Mouse (Mus musculus) liver, embryonic 15.5 days (tissue): ENCODE results near the gene Notch4. TPM values are rescaled to one million over a fixed set of nuclear protein-coding genes. Genes with fewer than 3 reads are reported as not detected.

Experiments
- ATAC-seq: fragments of 200-750 bp; cut with Nextera tagmentation; 2 replicates; pipeline ENCODE4 v1.8.0; 2017; ENCODE audit warnings: moderate number of reproducible peaks, mild to moderate bottlenecking, moderate library complexity; ENCODE audit not compliant: insufficient read depth
- H3K27ac ChIP-seq: fragments of 300-500 bp; sonication (generic); replicated peaks from 2 replicates; pipeline ENCODE4 v1.5.1; 2015; ENCODE audit warnings: mild to moderate bottlenecking, inconsistent platforms
- H3K27me3 ChIP-seq: fragments of 300-500 bp; sonication (generic); 2 replicates; pipeline ENCODE4 v1.6.1; 2015; ENCODE audit warnings: mild to moderate bottlenecking, inconsistent platforms
- H3K36me3 ChIP-seq: fragments of 300-500 bp; sonication (generic); replicated peaks from 2 replicates; pipeline ENCODE4 v1.6.1; 2015; ENCODE audit warnings: moderate library complexity, mild to moderate bottlenecking, inconsistent platforms
- H3K4me1 ChIP-seq: fragments of 300-500 bp; sonication (generic); replicated peaks from 2 replicates; pipeline ENCODE4 v1.6.1; 2015; ENCODE audit warnings: inconsistent platforms
- H3K4me2 ChIP-seq: fragments of 300-500 bp; sonication (generic); 2 replicates; pipeline ENCODE4 v1.6.1; 2015; ENCODE audit warnings: moderate library complexity, mild to moderate bottlenecking, inconsistent platforms
- H3K4me3 ChIP-seq: fragments of 300-500 bp; sonication (generic); replicated peaks from 2 replicates; pipeline ENCODE4 v1.5.1; 2015; ENCODE audit warnings: mild to moderate bottlenecking, inconsistent platforms
- H3K9ac ChIP-seq: fragments of 300-500 bp; sonication (generic); 2 replicates; pipeline ENCODE4 v1.6.1; 2015; ENCODE audit warnings: moderate library complexity, mild to moderate bottlenecking, inconsistent platforms
- H3K9me3 ChIP-seq: fragments of 300-500 bp; sonication (generic); replicated peaks from 2 replicates; pipeline ENCODE4 v1.6.1; 2016; ENCODE audit warnings: inconsistent platforms
- WGBS: fragments of 180-500 bp; shearing (Covaris S2); methylation state at CpG from one replicate; pipeline ENCODE4 v1.1.7; 2015; ENCODE audit warnings: mixed read lengths; ENCODE audit not compliant: insufficient replicate concordance; 5-methylcytosine and 5-hydroxymethylcytosine counted together
- polyA plus RNA-seq: library from polyadenylated mRNA; unstranded; fragments of >200 nt; fragmentation: Nextera tagmentation; extraction: Ambion mirVana; gene quantifications from 2 replicates; pipeline ENCODE4 v1.2.1, GENCODE M21; 2015

Notch4 gene
- polyA plus RNA-seq, 1 experiment from 2014 or later, result 0.75 TPM

- Histone ChIP-seq H3K4me2 (no peak overlapping the region), H3K36me3 (no peaks in the 10 kb centered on the region), H3K9ac (no peak overlapping the region), H3K27ac (no peak overlapping the region), H3K4me3 (no peak overlapping the region), H3K27me3 (peaks cover 15% of the 10 kb centered on the region; the same call in 1 of the 2 replicates), H3K4me1 (peaks cover 9% of the 10 kb centered on the region), H3K9me3 (no peaks in the 10 kb centered on the region)
- no peak for ATAC-seq
- WGBS, result 18% methylated on average over 5 of the region's 5 CpGs
These were observed 8.6 kb upstream of the Notch4 start for GRCm38 (mm10) chr17:34555483-34555882.

- no peak for ATAC-seq
- Histone ChIP-seq H3K9me3 (no peaks in the 10 kb centered on the region), H3K36me3 (no peaks in the 10 kb centered on the region), H3K9ac (no peak overlapping the region), H3K27me3 (peaks cover 15% of the 10 kb centered on the region; the same call in 1 of the 2 replicates), H3K4me3 (no peak overlapping the region), H3K27ac (no peak overlapping the region), H3K4me2 (no peak overlapping the region), H3K4me1 (peaks cover 18% of the 10 kb centered on the region)
- 48% methylated on average over 8 of the region's 8 CpGs for WGBS
These were observed 7.7 kb upstream of the Notch4 start for GRCm38 (mm10) chr17:34556406-34556805.

DNA sequence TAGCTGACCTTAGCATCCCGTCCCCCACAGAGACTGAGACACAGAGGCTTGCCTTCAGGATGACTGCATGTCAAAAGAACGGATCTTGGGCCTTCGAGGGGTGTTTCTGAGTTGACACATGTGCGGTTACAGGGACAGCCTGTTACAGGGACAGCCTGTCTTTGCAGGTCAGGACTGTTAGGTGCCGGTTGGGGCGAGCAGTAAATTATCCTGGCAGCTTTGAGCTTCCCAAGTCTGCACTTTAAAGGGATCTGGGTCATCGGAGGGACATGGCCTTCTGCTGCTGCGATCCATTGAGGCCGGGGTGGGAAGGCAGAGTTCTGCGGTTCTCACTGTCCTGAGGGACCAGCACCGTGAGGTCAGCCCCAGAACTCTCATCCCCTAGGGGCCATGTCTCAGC is 6.7 kb upstream of the Notch4 start:
- WGBS, result 55% methylated on average over 11 of the region's 11 CpGs
- no peak overlapping the region for H3K4me3 ChIP-seq
- peaks cover 18% of the 10 kb centered on the region for H3K4me1 ChIP-seq
- no peaks in the 10 kb centered on the region for H3K36me3 ChIP-seq
- H3K9me3 ChIP-seq, result no peaks in the 10 kb centered on the region
- no peak overlapping the region for H3K4me2 ChIP-seq
- peaks cover 15% of the 10 kb centered on the region; the same call in 1 of the 2 replicates for H3K27me3 ChIP-seq
- no peak overlapping the region for H3K27ac ChIP-seq
- ATAC-seq, result no peak
- H3K9ac ChIP-seq, result no peak overlapping the region

DNA sequence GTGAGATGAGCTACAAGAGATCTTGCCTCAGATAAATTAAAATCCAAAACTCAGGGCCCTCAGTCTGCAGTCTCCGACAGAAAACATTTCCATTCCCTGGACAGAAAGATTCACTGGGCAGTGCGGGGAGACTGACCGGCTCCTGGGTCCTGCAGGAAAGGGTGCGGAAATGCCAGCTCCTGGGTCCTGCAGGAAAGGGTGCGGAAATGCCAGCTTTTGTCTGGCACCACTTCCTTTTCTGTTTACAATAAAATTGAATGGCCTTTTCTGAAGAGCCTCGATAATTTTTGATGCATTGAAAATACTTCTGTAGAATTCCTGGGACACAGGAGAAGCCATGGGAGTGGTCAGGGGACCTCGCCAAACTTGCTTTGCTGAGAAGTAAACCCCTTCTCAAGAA is 5.0 kb upstream of the Notch4 start:
- ATAC-seq, result no peak
- Histone ChIP-seq H3K4me1 (peaks cover 18% of the 10 kb centered on the region), H3K27me3 (peaks cover 15% of the 10 kb centered on the region; the same call in 1 of the 2 replicates), H3K9ac (no peak overlapping the region), H3K4me3 (no peak overlapping the region), H3K9me3 (no peaks in the 10 kb centered on the region), H3K27ac (no peak overlapping the region), H3K36me3 (no peaks in the 10 kb centered on the region), H3K4me2 (no peak overlapping the region)
- 71% methylated on average over 7 of the region's 7 CpGs for WGBS

DNA sequence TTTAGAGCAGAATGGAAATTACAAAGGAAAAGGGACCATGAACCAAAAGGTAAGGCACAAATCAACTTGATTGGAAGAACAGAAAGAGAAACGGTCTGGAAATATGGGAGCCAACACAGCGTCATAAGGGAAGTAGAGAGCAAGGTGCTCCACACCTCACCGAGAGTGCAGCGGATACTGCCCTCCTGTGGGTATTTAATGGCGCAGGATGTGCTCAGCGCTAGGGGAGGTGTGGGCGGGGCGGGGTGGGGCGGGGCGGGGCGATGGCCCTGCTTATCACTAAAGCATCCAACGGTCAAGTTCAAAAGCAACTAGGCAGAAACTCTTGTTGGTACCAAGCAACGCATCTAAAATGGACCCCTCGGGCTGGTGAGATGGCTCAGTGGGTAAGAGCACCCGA is 4.2 kb upstream of the Notch4 start:
- H3K36me3 ChIP-seq, result no peaks in the 10 kb centered on the region
- WGBS, result 23% methylated on average over 15 of the region's 15 CpGs
- no peak overlapping the region for H3K4me3 ChIP-seq
- no peak overlapping the region for H3K27ac ChIP-seq
- peaks cover 18% of the 10 kb centered on the region for H3K4me1 ChIP-seq
- no peak overlapping the region for H3K4me2 ChIP-seq
- H3K9ac ChIP-seq, result no peak overlapping the region
- peaks cover 18% of the 10 kb centered on the region; the same call in 1 of the 2 replicates for H3K27me3 ChIP-seq
- ATAC-seq, result peak; percentile 19; the same call in 1 of the 2 replicates
- H3K9me3 ChIP-seq, result no peaks in the 10 kb centered on the region

GRCm38 (mm10) chr17:34560438-34560837 is 3.6 kb upstream of the Notch4 start:
- Histone ChIP-seq H3K27me3 (peaks cover 23% of the 10 kb centered on the region; the same call in 1 of the 2 replicates), H3K4me1 (peaks cover 18% of the 10 kb centered on the region), H3K36me3 (no peaks in the 10 kb centered on the region), H3K4me2 (no peak overlapping the region), H3K9ac (no peak overlapping the region), H3K9me3 (no peaks in the 10 kb centered on the region), H3K4me3 (no peak overlapping the region), H3K27ac (no peak overlapping the region)
- WGBS, result 77% methylated on average over 6 of the region's 6 CpGs
- no peak for ATAC-seq

- no peak for ATAC-seq
- Histone ChIP-seq H3K4me1 (peaks cover 18% of the 10 kb centered on the region), H3K9me3 (no peaks in the 10 kb centered on the region), H3K9ac (no peak overlapping the region), H3K27ac (0 out of 2 replicates have a peak overlapping the region, but pooled peaks have one; percentile 15), H3K4me2 (peak overlapping the region; percentile 27; the same call in 1 of the 2 replicates), H3K27me3 (peaks cover 25% of the 10 kb centered on the region; the same call in 1 of the 2 replicates), H3K4me3 (no peak overlapping the region), H3K36me3 (no peaks in the 10 kb centered on the region)
- WGBS, result 24% methylated on average over 8 of the region's 8 CpGs
These were observed 2.9 kb upstream of the Notch4 start for GRCm38 (mm10) chr17:34561200-34561599.

DNA sequence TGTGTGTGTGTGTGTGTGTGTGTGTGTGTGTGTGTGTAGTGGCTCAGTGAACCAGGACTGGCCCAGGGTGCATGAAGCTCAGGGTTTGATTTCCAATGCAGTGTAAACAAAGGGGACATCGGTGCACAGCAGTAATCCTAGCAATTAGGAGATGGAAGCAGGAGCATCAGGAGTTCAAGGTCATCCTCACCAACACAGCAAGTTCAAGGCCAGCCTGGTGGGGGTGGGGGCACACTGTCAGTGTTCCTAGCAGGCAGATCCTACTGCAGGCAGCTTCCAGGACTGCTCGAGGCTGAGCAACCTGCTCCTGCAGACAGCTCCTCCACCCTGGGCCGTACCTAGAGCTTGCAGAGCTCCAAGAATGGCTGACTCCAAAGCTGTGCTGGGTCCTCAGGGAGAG is 1.5 kb upstream of the Notch4 start:
- ATAC-seq, result no peak
- Histone ChIP-seq H3K27ac (no peak overlapping the region), H3K9me3 (no peaks in the 10 kb centered on the region), H3K9ac (no peak overlapping the region), H3K4me2 (no peak overlapping the region), H3K4me1 (peaks cover 18% of the 10 kb centered on the region), H3K4me3 (no peak overlapping the region), H3K27me3 (peaks cover 21% of the 10 kb centered on the region), H3K36me3 (no peaks in the 10 kb centered on the region)
- 62% methylated on average over 3 of the region's 3 CpGs for WGBS

DNA sequence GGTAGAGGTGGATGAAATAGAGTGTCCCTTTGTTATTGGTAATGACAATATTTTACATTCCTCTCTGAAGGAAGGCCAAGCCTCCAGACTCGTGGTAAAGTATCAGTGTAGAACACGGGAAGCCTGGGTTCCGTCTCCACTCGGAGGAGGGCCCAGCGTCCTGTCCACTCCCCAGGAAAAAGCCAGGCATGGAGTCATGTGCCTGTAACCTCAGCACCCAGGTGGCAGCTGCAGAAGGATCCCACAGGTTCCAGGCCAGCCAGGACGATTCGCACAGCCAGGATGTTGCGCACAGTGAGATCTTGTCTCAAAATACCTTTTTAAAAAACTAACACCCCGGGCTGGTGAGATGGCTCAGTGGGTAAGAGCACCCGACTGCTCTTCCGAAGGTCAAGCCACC is 714 bp upstream of the Notch4 start:
- no peak overlapping the region for H3K27ac ChIP-seq
- H3K4me1 ChIP-seq, result peaks cover 18% of the 10 kb centered on the region
- H3K27me3 ChIP-seq, result peaks cover 22% of the 10 kb centered on the region
- H3K9ac ChIP-seq, result no peak overlapping the region
- H3K4me2 ChIP-seq, result no peak overlapping the region
- no peaks in the 10 kb centered on the region for H3K36me3 ChIP-seq
- no peak overlapping the region for H3K4me3 ChIP-seq
- H3K9me3 ChIP-seq, result no peaks in the 10 kb centered on the region
- ATAC-seq, result no peak
- WGBS, result 69% methylated on average over 11 of the region's 11 CpGs

GRCm38 (mm10) chr17:34564796-34565195 is 728 bp downstream of the Notch4 start:
- Histone ChIP-seq H3K4me2 (no peak overlapping the region), H3K4me3 (no peak overlapping the region)

DNA sequence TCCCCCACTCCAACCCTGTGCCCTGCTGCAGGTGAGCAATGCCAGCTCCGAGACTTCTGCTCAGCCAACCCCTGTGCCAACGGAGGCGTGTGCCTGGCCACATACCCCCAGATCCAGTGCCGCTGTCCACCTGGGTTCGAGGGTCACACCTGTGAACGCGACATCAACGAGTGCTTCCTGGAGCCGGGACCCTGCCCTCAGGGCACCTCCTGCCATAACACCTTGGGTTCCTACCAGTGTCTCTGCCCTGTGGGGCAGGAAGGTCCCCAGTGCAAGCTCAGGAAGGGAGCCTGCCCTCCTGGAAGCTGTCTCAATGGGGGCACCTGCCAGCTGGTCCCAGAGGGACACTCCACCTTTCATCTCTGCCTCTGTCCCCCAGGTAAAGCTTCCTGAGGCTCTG is 3.2 kb downstream of the Notch4 start:
- peaks cover 27% of the 10 kb centered on the region for H3K27me3 ChIP-seq
- H3K4me1 ChIP-seq, result no peaks in the 10 kb centered on the region; the same call in 1 of the 2 replicates
- WGBS, result 62% methylated on average over 9 of the region's 9 CpGs
- H3K4me3 ChIP-seq, result no peak overlapping the region
- H3K9me3 ChIP-seq, result no peaks in the 10 kb centered on the region
- no peak for ATAC-seq
- no peak overlapping the region for H3K9ac ChIP-seq
- H3K27ac ChIP-seq, result no peak overlapping the region
- no peak overlapping the region for H3K4me2 ChIP-seq
- H3K36me3 ChIP-seq, result no peaks in the 10 kb centered on the region

More at GRCm38 (mm10) chr17:34564796-34565195, 728 bp downstream of the Notch4 start:
- Histone ChIP-seq H3K9ac (no peak overlapping the region), H3K27ac (0 out of 2 replicates have a peak overlapping the region, but pooled peaks have one; percentile 7), H3K36me3 (no peaks in the 10 kb centered on the region), H3K9me3 (no peaks in the 10 kb centered on the region), H3K27me3 (peaks cover 23% of the 10 kb centered on the region), H3K4me1 (peaks cover 13% of the 10 kb centered on the region)
- no peak for ATAC-seq
- WGBS, result 47% methylated on average over 3 of the region's 3 CpGs

GRCm38 (mm10) chr17:34568421-34568820 is 4.4 kb downstream of the Notch4 start:
- ATAC-seq, result no peak
- Histone ChIP-seq H3K4me2 (no peak overlapping the region), H3K36me3 (no peaks in the 10 kb centered on the region), H3K9ac (no peak overlapping the region), H3K4me1 (no peaks in the 10 kb centered on the region; the same call in 1 of the 2 replicates), H3K9me3 (no peaks in the 10 kb centered on the region), H3K27ac (no peak overlapping the region), H3K27me3 (peaks cover 27% of the 10 kb centered on the region), H3K4me3 (no peak overlapping the region)
- WGBS, result 64% methylated on average over 13 of the region's 13 CpGs
